Comparison of ENCODE assay signal across 26 mouse cellular contexts in the genomic region with DNA sequence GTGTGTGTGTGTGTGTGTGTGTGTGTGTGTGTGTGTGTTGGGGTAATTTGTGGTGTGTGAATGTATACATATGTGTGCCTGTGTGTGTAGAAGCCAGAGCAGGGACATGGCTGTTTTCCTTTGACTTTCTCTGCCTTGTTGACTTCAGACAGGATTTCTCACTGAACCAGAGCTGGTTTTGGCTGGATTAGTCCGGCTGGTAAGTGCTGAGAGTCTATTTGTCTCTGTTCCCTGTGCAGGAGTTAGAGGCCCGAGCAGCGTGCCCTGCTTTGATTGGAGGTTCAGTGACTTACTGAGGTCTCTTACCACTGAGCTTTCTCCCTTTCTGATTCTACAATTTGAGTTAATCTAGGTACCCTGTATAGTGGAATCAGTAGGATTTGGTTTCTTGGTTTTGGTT.
DNase-seq lines count a peak whose midpoint lies in the region; ATAC-seq and TF ChIP-seq lines count a peak whose summit lies in the region.
"Had no signal": no experiment of that assay in that cellular context is flagged by ENCODE, and none has a peak within 500 bp of the region (broad histone marks: within the 10 kb centered on the region; RNA-seq: fewer than 3 reads in every experiment).

No protein-coding gene starts in this region.

- H3K36me3 ChIP-seq in forebrain, embryonic 11.5 days (ENCODE audit: control insufficient read depth, insufficient read depth, low read length): no peaks in the 10 kb centered on the region
- H3K36me3 ChIP-seq in forebrain, embryonic 12.5 days (replicated peaks): peaks cover 7% of the 10 kb centered on the region
- H3K36me3 ChIP-seq in intestine, postnatal 0 days (ENCODE audit: control insufficient read depth, insufficient read depth): peaks cover 11% of the 10 kb centered on the region
- peaks cover 20% of the 10 kb centered on the region for H3K36me3 ChIP-seq in kidney, embryonic 15.5 days
- H3K36me3 ChIP-seq: stomach, embryonic 15.5 days had no signal

- H3K27ac ChIP-seq in forebrain, embryonic 11.5 days (ENCODE audit: low read depth, low read length): no peak overlapping the region
- no peak overlapping the region for H3K27ac ChIP-seq in forebrain, embryonic 12.5 days
- H3K27ac ChIP-seq in intestine, postnatal 0 days (ENCODE audit: low read depth, low read length): peak overlapping the region; percentile 63; the same call in 1 of the 2 replicates
- H3K27ac ChIP-seq in kidney, embryonic 15.5 days: peak overlapping the region; percentile 20; the same call in 1 of the 2 replicates
- H3K27ac ChIP-seq: embryonic facial prominence, embryonic 13.5 days; forebrain, embryonic 13.5 days; hindbrain, embryonic 10.5 days; layer of hippocampus, adult 2 months; liver, embryonic 12.5 days; stomach, embryonic 15.5 days had no signal

- H3K9ac ChIP-seq in forebrain, embryonic 11.5 days (ENCODE audit: low read length): no peak overlapping the region
- no peak overlapping the region for H3K9ac ChIP-seq in forebrain, embryonic 12.5 days
- no peak overlapping the region for H3K9ac ChIP-seq in intestine, postnatal 0 days (ENCODE audit: low read depth, low read length)
- H3K9ac ChIP-seq in kidney, embryonic 15.5 days: no peak overlapping the region
- H3K9ac ChIP-seq: embryonic facial prominence, embryonic 13.5 days; forebrain, embryonic 13.5 days; liver, embryonic 12.5 days; liver, postnatal 0 days; stomach, embryonic 15.5 days had no signal

- no peak for ATAC-seq in forebrain, embryonic 11.5 days (replicated peaks; ENCODE audit: low FRiP score)
- no peak for ATAC-seq in forebrain, embryonic 12.5 days (ENCODE audit: low FRiP score)
- no peak for ATAC-seq in intestine, postnatal 0 days
- ATAC-seq in kidney, embryonic 15.5 days (replicated peaks; ENCODE audit: low FRiP score): no peak
- no peak for ATAC-seq in CD4-positive, CD25-positive, alpha-beta regulatory T cell, adult 4 months
- ATAC-seq: hindbrain, embryonic 16.5 days; liver, embryonic 12.5 days; liver, postnatal 0 days; midbrain, embryonic 16.5 days had no signal

- DNase-seq in forebrain, embryonic 11.5 days (ENCODE audit: low spot score): peak; percentile 20
- peak; percentile 83 to 89 for DNase-seq in kidney, postnatal 25 days
- DNase-seq in cerebellum, adult 11-12 months: no peak
- no peak for DNase-seq in frontal cortex, adult 2 months (ENCODE audit: extremely low spot score in 1 of 2, low spot score in 1 of 2)
- DNase-seq: adrenal gland, adult 2 months; cerebellum, adult 11 months; cerebellum, adult 9-11 months; gastrocnemius, postnatal 36 days; left cerebral cortex, postnatal 4 days; liver, postnatal 0 days; lung, postnatal 36 days; right cerebral cortex, postnatal 25 days had no signal

- H3K4me3 ChIP-seq in forebrain, embryonic 11.5 days (ENCODE audit: low read depth, low read length): no peak overlapping the region
- H3K4me3 ChIP-seq in forebrain, embryonic 12.5 days (replicated peaks): no peak overlapping the region
- H3K4me3 ChIP-seq in intestine, postnatal 0 days (ENCODE audit: low read depth, low read length): peak overlapping the region; percentile 23; the same call in 1 of the 2 replicates
- no peak overlapping the region for H3K4me3 ChIP-seq in kidney, embryonic 15.5 days (replicated peaks)
- H3K4me3 ChIP-seq: embryonic facial prominence, embryonic 13.5 days; erythroblast, embryonic 14.5 days; forebrain, embryonic 13.5 days; hindbrain, embryonic 10.5 days; layer of hippocampus, adult 2 months; liver, embryonic 12.5 days; stomach, embryonic 15.5 days had no signal

- no peaks in the 10 kb centered on the region for H3K27me3 ChIP-seq in forebrain, embryonic 11.5 days (ENCODE audit: control insufficient read depth, insufficient read depth, low read length)
- H3K27me3 ChIP-seq in forebrain, embryonic 12.5 days: no peaks in the 10 kb centered on the region
- H3K27me3 ChIP-seq in intestine, postnatal 0 days (replicated peaks; ENCODE audit: control insufficient read depth, insufficient read depth, low read length): no peaks in the 10 kb centered on the region
- no peaks in the 10 kb centered on the region for H3K27me3 ChIP-seq in kidney, embryonic 15.5 days
- H3K27me3 ChIP-seq: embryonic facial prominence, embryonic 13.5 days; forebrain, embryonic 13.5 days; liver, embryonic 12.5 days; stomach, embryonic 15.5 days had no signal

- no peaks in the 10 kb centered on the region for H3K9me3 ChIP-seq in forebrain, embryonic 11.5 days (ENCODE audit: control insufficient read depth, low read length)
- H3K9me3 ChIP-seq in forebrain, embryonic 12.5 days: no peaks in the 10 kb centered on the region
- no peaks in the 10 kb centered on the region for H3K9me3 ChIP-seq in intestine, postnatal 0 days (ENCODE audit: control insufficient read depth)
- H3K9me3 ChIP-seq in kidney, embryonic 15.5 days (replicated peaks): no peaks in the 10 kb centered on the region
- H3K9me3 ChIP-seq: embryonic facial prominence, embryonic 13.5 days; forebrain, embryonic 13.5 days; hindbrain, embryonic 10.5 days; liver, embryonic 12.5 days; stomach, embryonic 15.5 days had no signal

- no peaks in the 10 kb centered on the region for H3K4me1 ChIP-seq in forebrain, embryonic 11.5 days (replicated peaks; ENCODE audit: control insufficient read depth, insufficient read depth, low read length)
- H3K4me1 ChIP-seq in forebrain, embryonic 12.5 days: peaks cover 7% of the 10 kb centered on the region
- H3K4me1 ChIP-seq in intestine, postnatal 0 days (replicated peaks; ENCODE audit: control insufficient read depth, insufficient read depth, low read length): no peaks in the 10 kb centered on the region
- H3K4me1 ChIP-seq in kidney, embryonic 15.5 days: peaks cover 15% of the 10 kb centered on the region

- 89% methylated on average over 3 of the region's 3 CpGs for WGBS in forebrain, embryonic 11.5 days
- 88% methylated on average over 3 of the region's 3 CpGs for WGBS in forebrain, embryonic 12.5 days
- 55% methylated on average over 3 of the region's 3 CpGs for WGBS in intestine, postnatal 0 days
- WGBS in kidney, embryonic 15.5 days: 79% methylated on average over 3 of the region's 3 CpGs

- TF ChIP-seq CTCF in intestine, postnatal 0 days (IDR thresholded peaks at IDR 0.05; ENCODE audit: low read depth): no peak

- no peak overlapping the region for H3K4me2 ChIP-seq in forebrain, embryonic 11.5 days (ENCODE audit: low read depth, low read length, severe bottlenecking)
- H3K4me2 ChIP-seq in forebrain, embryonic 12.5 days: no peak overlapping the region
- H3K4me2 ChIP-seq in intestine, postnatal 0 days (replicated peaks; ENCODE audit: low read depth): peak overlapping the region; percentile 44
- no peak overlapping the region for H3K4me2 ChIP-seq in kidney, embryonic 15.5 days
- H3K4me2 ChIP-seq: embryonic facial prominence, embryonic 13.5 days; forebrain, embryonic 13.5 days; liver, embryonic 12.5 days; midbrain, embryonic 11.5 days; stomach, embryonic 15.5 days had no signal

Comparison
In these comparisons a context has a peak if more than half of its experiments do, and no peak if none do; other contexts are left out.
1. DNase-seq: peak in forebrain, embryonic 11.5 days (single experiment) and kidney, postnatal 25 days (2 of 2); none in cerebellum, adult 11-12 months (single experiment) and frontal cortex, adult 2 months (0 of 2).
2. H3K27ac ChIP-seq: peak in intestine, postnatal 0 days (single experiment) and kidney, embryonic 15.5 days (single experiment); none in forebrain, embryonic 11.5 days (single experiment) and forebrain, embryonic 12.5 days (single experiment).